Mouse (Mus musculus): ENCODE measurements around the gene Cage1.

Cage1 gene

DNA sequence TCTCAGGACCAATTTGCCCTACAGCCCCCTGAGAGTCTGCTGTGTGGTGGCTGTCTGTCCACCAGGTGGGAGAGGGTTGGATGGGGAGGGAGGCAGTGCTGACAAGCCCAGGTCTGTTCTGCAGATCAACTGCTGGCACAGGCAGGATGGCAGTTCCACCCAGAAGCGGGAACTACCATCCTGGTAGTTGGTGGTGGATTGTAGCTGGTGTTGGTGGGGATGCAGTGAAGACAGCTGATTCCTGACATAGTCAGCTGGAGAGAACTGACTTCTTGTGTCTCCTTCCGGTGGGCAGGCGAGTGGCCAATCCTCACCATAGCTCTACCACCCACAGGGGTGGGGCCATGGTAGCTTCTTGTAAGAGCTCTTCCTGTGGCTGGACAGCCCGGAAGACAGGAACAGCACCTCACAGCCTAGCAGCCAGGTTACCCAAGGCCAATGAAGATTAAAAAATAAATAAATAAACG is 26.4 kb downstream of the Cage1 start:
- DNase-seq (ENCODE audit: low read depth, low spot score), result no peak

DNA sequence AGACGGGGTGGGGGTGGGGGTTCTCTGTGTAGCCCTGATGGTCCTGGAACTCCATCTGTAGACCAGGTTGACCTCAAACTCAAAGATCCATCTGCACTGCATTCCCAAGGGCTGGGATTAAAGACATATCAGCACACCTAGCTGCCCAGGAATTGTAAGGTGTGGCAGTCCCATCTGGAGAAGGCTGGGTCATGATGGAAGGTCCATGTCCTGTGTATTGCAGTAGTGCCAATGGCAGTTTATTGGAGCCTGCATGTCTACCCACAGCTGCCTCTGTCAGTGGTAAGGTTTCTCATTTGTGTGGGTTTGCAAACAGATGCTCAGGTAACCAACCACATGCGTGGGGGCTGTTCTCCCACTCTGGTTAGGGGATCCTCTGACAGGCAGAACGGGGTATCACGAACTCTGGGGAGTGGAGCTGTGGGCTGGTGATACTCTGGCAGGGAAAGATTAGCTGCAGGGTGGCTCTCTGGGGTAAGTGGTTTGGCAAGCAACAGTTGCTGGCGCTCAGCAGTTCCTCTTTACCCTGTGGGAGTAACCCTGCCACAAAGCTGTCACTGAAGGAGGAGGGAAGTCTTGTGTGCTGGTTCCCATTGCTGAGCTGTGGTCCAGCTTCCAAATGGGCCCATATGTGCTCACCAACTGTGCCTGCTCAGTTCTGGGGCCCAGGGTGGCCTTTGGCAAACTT is 27.0 kb downstream of the Cage1 start:
- no peak for DNase-seq (ENCODE audit: low read depth, low spot score)

DNA sequence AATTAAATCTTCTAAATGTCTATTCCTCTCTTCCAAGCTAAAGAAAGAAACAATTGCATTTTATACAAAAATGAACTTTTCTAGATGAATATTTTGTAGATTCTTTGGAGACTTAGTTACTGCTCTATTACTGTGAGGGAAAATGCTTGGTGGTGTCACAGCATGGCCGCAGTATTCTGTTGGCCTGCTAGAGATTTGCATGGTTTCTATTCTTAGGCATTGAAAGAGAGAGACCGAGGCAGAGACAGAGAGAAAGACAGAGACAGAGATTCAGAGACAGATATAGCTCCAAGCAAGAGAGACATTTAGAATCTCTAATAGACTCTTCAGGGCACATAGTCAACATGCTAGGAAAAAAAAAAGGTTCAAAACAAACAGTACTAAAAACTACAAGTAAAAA is 28.9 kb downstream of the Cage1 start:
- no peak for DNase-seq (ENCODE audit: low read depth, low spot score)

DNA sequence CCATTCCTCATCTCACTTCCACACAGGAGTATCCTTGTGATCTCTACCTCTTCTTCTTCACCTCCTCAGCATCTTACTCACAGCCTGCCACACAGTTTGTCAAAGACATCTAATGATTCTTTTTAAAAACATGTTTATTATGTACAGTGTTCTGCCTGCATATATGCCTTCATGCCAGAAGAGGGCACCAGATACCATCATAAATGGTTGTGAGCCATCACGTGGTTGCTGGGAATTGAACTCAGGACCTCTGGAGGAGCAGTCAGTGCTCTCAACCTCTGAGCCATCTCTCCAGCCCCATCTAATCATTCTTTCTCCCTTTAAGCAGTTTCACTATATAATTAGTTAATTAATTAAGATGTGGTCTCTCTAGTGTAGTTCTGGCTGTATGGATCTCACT is 34.4 kb downstream of the Cage1 start:
- DNase-seq (ENCODE audit: low read depth, low spot score), result no peak

DNA sequence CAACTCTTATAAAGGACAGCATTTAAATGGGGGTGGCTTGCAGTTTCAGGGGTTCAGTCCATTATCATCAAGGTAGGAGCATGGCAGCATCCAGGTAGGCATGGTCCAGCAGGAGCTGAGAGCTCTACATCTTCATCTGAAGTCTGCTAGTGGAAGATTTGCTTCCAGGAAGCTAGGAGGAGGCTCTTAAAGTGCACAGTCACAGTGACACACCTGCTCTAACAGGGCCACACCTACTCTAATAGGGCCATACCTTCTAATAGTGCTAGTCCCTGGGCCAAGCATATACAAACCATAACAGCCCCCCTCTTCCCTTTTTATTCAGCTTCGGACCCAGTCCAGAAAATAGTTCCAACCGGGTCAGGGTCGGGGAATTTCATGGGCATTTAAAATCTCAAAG is 37.2 kb downstream of the Cage1 start:
- no peak for DNase-seq (ENCODE audit: low read depth, low spot score)

DNA sequence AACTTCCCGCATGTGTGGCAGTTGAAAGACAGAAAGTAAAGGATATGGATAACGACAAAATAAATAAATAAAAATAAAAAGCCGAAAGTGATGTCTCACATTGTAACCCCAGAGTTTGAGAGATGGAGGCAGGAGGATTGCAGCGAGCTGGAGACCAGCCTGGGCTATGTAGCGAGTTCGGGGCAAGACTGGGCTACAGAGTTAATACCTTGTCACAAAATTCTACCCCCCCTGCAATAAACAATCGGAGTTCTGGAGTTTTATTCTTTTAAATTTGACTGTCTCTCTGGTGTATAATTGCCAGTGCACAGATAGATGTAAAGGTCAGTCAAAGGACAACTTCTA is 42.5 kb downstream of the Cage1 start:
- DNase-seq (ENCODE audit: low read depth, low spot score), result no peak

DNA sequence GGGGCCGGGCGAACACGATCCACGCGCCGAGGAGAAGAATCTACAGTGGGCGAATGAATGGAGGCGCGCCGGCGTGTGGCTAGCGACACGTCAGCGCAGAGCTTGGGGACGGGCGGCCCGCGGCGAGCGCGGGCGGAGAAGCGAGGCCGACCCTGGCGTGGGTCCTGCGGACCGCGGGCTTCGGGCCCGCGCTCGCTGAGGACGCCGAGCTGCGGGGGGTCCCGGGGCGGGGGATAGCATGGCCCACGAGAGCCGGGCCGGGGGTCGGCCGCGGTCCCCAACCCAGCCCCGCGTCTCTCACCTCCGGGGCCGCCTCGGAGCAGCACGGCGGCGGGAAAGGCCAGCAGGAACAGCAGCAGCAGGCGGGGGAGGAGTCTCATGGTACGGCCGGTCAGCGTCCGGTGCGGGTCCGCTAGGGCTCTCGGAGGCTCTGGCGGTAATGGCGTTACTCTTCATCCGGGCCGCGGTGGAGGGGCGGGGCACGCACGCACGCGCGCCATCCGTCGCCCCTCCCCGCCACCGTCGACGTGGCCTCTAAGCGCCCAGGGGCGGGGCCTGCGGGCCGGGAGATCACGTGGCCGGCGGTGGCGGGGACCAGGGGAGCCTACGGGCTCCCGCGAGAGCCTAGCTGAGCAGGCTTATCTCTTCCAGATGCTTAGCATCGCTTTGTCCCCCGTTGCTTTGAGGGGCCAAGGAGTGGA is 43.0 kb downstream of the Cage1 start, which contains the start of gene Ssr1:
Gene Ssr1 (minus strand): TSS at position 514 of the 701 bp plus-strand sequence.
- DNase-seq (ENCODE audit: low read depth, low spot score), result peak; percentile 95

DNA sequence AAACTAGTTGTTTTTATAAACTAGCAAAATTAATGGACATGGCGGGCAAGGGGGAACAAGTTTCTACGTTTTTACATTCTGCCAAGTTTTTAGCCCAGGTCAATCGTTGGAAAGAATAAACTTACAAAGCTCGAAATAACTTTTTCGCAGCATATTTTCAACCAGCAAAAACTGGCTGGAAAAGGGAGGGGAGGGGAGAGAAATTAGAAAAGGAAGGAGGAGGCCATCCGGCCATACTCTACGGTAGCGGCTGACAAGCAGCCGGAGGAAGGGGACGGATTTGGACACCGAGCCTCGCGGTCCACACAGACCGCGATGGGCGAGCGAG is 43.5 kb downstream of the Cage1 start:
- no peak for DNase-seq (ENCODE audit: low read depth, low spot score)

DNA sequence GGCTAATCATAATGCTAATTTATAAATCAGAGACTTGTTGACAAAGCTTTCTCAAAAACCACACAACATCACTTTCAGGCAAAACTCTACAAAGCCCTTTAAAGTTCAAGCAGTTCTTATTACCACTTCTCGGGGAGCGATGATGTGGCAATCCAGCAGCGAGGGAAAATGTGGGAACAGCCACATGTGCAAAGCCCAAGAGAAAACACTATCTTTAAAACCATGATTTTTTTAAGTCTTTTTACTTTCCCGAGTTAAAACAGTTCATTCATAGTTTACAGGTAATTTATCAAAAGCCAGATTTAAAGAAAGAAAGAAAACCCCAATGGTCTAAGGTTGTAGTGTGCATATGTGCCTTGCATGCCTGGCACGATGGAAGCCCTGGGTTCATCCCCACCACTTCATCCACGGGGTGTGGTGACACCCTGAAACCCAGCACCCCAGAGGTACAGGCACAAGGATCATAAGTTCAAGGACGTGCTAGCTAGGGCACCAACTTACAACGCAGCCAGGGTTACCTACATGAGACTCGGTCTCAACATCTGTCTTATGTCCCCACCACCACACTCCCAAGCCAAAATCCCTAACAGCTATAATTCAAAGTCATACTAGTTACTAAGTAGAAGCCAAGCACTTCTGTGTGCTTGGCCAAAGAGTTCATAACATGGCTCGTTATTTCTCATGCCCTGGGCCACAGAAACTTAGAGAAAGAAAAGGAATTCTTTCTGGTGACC is 44.1 kb downstream of the Cage1 start:
- DNase-seq (ENCODE audit: low read depth, low spot score), result no peak

DNA sequence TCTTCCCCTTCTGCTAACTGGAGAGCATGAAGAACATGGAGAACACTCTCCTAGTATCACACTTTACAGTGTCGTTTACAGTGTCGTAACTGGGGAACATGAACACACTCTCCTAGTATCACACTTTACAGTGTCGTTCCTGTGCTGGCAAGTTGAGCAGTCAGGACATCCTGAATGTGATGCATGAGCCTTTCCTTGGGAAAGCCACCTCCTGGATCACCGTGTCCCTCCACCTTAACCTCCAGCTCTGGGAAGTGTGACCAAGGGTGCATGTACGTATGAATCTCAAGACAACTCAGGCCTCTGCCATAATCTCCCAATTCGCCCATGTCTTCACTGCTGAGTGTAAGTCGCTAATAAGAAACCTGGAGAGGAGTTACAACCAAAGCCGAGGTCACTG is 47.2 kb downstream of the Cage1 start:
- DNase-seq (ENCODE audit: low read depth, low spot score), result no peak

DNA sequence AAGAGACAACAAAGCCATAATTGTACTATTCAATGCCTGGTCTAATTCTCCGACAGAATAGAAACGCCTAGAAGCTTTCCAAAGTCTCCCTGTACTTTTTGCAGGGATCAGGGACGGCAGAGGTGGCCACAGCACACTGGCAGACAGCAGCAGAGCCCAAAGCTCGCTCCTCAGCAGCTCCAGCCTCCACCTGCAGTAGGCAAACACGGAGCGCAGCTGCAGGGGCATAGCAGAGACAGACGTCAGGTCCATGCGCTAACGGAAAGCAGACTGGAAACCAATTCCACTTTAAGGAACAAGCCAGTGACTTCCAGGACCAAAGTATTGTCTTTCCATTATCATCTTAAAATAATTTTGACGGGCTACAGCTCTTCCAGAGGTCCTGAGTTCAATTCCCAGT is 50.7 kb downstream of the Cage1 start:
- DNase-seq (ENCODE audit: low read depth, low spot score), result no peak

DNA sequence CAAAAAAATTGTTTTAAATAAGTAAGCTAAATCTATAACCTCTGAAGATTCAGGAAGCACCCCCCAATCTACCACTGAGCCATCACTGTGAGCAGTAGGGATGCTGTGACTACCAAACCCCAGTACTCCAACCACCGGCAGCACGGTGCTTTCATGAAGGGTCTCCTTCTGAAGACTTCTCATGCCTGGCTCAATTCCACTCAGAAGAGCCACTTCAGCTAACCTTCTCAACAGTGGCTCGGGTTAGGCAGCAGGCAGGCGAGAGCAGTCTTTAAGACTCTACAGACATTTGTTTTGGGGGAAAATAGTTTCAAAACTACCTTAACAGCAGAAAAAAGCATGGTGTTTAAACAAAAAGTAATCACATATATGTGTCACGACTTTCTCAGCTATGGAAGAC is 55.8 kb downstream of the Cage1 start:
- no peak for DNase-seq (ENCODE audit: low read depth, low spot score)

DNA sequence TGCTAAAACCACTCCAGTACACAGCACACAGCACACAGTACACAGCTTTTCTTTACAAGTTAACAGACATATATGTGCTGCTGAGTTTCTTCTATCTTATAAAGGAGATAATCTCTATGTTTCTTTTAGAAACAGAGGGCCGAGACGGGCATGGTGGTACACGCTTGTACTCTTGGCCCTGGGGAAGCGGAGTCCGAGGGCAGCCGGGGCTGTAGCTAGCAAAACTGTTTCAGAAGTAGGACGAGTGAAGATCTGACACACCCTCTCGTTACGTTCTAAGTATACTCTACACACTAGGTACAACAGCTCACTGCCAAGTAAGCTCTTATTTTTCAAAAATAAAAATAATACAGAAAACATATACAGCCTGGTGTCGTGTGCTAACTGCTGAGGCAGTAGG is 56.5 kb downstream of the Cage1 start:
- DNase-seq (ENCODE audit: low read depth, low spot score), result no peak

DNA sequence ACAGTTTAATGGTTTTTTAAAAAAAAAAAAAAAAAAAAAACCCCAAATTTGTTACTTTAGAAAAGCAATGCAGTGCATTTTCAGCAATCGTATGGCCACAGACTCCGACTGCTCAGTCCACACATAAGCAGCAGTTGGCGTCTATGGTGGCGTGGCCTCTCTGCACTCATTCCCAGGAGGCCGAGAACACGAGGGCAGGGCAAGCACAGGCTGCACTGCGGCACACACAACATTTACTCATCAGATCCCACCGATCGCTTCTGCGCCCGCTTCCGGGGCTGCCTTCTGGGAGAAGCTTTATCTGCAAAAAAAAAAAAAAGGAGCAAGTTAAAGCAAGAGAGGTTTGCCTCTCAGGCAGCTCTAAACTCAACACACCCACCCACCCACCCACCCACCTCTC is 57.4 kb downstream of the Cage1 start:
- no peak for DNase-seq (ENCODE audit: low read depth, low spot score)

DNA sequence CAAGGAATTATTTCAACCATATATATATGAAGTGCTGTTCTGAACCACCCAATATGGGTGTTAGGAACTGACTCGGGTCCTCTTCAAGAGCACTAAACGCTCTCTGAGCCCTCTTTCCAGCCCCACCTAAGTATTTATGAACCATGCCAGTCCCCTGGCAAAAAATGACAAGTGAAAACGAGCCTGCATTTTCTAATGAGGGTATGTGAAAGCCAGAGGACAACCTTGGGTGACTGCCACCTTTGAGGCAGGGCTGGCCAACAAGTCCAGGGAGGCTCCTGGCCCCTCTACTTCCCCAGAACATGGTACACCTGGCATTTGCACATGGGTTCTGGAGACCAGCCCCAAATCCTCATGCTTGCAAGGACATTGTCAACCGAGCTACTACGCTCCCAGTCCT is 62.1 kb downstream of the Cage1 start:
- no peak for DNase-seq (ENCODE audit: low read depth, low spot score)

DNA sequence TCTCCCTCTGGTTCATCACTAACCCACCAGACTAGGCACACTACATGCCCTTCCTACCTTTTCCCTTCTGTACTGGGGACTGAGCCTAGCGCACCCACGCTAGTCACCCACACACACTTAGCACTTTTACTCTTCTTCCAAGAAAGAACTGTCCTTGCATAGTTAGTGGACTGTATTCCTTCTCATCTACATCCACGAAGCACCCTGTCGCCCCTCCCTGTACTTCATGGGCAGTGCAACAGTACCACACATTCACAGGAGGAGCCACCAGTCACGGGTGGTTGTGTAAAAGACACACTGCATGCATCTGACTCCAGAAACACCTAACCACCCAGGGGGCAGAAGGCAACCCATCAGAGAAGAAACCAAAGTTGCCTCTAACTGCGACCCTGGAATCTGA is 62.8 kb downstream of the Cage1 start:
- DNase-seq (ENCODE audit: low read depth, low spot score), result no peak

DNA sequence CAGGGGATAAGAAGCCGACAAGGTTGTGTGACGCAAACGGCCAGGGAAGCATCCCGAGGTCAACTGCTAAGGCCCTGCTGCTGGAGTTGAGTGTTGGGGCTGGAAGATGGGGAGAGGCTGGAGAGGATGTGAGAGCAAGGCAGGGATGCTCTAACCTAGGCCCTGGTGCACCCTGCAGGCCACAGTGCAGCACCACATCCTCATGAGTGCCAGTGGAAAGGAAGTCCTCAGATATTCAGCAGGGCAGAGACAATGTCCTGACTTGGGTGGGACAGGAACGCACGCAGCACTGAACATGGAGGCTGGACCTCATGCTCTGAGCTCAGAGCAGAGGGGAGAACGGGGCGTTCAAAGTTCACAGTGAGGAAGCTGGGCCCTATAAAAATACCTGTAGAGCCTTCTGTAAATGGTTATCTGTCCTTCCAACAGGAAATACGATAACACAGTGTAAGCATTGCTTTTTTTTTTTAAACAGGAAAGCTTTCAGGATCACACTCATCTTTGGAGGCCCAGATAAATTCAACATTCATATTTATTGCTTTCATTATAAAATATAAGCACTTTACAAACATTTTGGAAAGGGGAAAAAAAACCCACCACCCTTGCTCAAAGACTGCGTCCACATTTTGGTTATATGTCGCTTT is 65.9 kb downstream of the Cage1 start:
- no peak for DNase-seq (ENCODE audit: low read depth, low spot score)

DNA sequence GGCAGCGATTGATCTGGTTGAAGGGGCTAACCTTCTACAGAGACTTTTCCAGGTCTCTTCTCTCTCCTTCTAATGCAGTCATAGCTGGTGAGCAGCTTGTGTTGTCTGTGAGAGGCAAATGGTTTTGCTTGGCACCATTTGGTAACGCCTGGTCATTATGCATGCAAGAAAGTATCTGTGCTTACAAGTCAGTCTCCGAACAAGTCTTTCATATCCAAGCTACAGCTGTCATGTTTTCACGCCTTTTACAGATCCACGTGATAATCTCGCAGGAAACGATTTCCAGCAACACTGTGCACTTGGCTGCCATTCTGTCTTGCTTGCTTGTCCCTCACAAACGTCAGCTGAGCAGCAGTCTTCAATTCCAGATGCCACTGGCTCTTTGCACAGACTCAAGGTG is 66.9 kb downstream of the Cage1 start:
- no peak for DNase-seq (ENCODE audit: low read depth, low spot score)

DNA sequence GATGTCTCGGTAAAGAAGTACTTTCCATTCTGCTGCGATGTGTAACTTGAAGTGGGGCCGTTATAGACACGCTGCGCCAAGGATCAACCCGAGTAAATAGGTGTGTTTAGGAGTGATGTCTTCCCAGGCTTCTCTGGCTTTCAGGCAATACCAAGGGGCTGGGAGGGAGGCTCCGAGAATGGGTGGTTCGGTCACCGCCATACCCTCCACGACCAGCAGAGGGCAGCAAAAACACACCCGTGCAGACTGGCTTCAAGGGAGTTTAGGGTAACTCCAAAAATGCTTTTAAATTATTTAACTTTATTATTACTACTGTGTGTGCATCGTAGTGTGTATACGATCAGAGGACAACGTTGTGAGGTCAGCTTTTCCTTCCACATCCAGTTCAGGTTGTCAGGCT is 67.5 kb downstream of the Cage1 start:
- DNase-seq (ENCODE audit: low read depth, low spot score), result peak; percentile 65

DNA sequence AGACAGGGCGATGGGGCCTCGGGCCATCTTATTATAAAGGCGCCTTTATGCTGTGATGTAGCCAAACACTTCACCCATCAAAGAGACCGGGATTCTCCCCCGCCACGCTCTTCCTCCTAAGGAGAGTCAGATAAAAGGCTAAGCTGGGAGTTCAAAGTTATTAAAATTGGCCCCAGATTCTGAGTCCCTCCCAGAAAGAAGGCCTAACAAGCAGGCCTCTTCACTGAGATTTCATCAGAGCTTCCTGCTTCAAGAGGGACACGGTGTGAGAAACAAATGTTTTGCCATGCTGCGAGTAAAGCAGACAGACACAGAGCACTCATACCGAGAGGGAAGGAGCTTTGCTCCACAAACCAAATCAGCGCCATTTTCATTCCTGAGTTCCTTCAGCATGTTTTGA is 69.3 kb downstream of the Cage1 start:
- DNase-seq (ENCODE audit: low read depth, low spot score), result no peak

DNA sequence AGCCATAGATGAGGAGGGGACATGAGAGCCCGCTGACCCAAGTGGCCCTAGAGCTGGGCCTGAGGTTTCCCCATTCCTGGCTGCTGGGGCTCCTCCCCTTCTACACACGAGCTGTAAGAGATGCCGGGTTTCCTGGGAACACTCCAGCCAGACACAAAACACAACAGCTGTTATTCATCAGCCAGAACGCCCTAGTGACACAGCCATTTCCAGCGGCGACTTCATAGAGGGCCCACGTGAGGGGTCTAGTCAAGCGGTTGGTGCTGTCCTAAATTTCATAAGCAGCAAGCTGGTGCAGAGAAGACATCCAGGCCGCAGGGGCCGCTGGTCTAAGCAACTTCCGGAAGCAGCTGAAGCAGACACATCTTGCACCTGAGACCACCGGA is 69.8 kb downstream of the Cage1 start:
- DNase-seq (ENCODE audit: low read depth, low spot score), result no peak

DNA sequence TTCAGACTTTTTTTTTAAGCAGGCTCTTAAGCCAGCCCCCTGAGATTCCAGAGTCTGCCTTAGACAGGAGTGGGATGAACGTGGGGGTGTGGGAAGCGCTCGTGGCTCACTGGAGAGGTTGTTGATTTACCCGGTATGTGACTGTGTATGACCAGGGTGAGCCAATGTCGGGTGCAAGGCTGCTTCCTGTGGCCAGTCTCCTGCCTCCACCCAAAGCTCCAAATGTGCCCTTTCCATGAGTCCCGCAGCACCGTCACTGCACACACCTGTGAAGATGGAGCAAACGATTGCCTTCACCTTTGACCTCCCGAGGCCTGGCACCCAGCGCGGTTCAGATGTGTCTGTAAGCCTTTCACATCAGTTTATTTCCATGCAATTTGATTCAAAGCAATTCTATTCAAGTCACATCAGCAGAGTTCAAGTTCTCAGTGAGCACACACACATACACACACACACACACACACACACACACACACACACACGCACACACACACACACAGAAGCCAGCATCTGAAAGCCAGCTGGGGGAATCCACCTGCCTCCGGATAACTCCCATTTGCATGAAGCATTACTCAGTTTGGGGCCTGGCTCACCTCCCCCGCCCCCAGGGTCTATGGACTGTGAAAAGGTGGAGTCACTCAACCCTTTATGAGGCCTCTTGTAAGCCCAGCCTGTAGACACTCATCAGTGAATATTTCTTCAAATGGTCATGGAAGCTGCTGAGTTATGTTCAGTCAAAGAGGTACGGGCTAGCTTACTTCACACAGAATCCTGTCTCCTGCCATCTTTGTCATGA is 70.4 kb downstream of the Cage1 start:
- no peak for DNase-seq (ENCODE audit: low read depth, low spot score)
